Mouse (Mus musculus): ENCODE results near the gene Hs2st1. TPM values are rescaled to one million over a fixed set of nuclear protein-coding genes. Genes with fewer than 3 reads are reported as not detected.

The Hs2st1 gene
- polyA plus RNA-seq, 1 experiment from 2014 or later, result 12.1 TPM

DNA sequence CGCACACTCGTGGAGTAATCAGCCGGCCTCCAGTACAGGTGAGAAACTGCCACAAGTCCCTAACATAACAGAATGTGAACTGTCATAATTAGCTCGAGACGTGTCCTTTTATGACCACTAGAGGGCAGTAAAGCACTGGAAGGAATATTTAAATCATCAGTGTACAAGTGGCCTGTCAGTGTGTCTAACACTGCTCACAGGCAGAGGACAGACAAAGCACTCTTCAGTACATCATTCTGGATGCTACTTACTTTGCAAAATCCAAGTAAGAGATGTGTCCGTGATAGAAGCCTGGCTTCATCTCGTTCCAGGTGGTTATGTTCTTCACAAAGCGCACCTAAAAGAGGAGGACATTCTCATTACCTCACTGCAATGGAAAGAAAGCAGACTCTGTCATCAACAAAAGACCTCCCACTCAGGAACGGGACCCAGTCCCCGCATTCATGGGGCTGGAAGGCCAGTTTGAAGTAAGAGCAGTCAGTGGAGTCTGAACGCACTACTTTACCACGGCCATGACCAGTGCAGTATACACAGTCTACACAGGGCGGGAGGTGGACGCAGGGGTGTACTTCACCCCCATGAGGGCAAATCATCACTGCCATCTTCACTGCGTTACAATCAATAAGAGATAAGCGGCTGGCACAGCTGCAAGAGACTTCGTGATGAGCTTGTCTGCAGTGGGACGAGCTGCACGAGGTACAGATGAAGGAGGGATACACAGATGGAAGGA is 116.1 kb downstream of the Hs2st1 start:
- H3K9me3 ChIP-seq (ENCODE audit: control insufficient read depth, low read length), result no peaks in the 10 kb centered on the region
- no peaks in the 10 kb centered on the region for H3K27me3 ChIP-seq (replicated peaks; ENCODE audit: control insufficient read depth, insufficient read depth, low read length)
- no peaks in the 10 kb centered on the region for H3K36me3 ChIP-seq (ENCODE audit: control insufficient read depth, insufficient read depth, low read length)
- no peaks in the 10 kb centered on the region; the same call in 1 of the 2 replicates for H3K4me1 ChIP-seq (ENCODE audit: control insufficient read depth, insufficient read depth, low read depth, low read length)
- 58% methylated on average over 19 of the region's 19 CpGs for WGBS
- H3K4me2 ChIP-seq (ENCODE audit: low read length), result no peak overlapping the region
- H3K9ac ChIP-seq (ENCODE audit: low read depth, low read length), result peak overlapping the region; percentile 13; the same call in 1 of the 2 replicates
- H3K27ac ChIP-seq (ENCODE audit: low read depth, low read length), result no peak overlapping the region
- H3K4me3 ChIP-seq (ENCODE audit: low read length), result no peak overlapping the region
- ATAC-seq, result peak; percentile 86

DNA sequence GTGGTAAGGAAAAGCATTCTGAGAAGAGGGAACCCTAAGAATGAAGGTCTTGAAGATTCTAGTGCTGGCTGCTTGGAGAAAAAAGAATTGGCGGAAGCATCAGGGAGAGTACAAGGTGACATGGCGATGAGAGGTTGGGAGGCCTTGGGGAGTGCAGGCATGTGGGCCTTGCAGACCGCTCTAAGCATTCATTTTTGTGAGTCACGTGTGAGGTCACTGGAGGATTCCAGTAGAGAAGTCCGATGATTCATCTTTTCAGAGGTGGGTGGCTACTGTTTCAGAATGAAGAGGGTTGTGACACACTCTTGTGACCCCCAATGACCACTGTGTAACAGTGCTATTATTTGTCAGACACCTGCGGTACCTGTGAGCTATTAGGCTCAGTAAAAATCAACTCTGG is 121.0 kb downstream of the Hs2st1 start:
- H3K36me3 ChIP-seq (ENCODE audit: control insufficient read depth, insufficient read depth, low read length), result peaks cover 5% of the 10 kb centered on the region; the same call in 1 of the 2 replicates
- H3K9ac ChIP-seq (ENCODE audit: low read depth, low read length), result no peak overlapping the region
- H3K27me3 ChIP-seq (replicated peaks; ENCODE audit: control insufficient read depth, insufficient read depth, low read length), result no peaks in the 10 kb centered on the region
- H3K4me3 ChIP-seq (ENCODE audit: low read length), result no peak overlapping the region
- H3K27ac ChIP-seq (ENCODE audit: low read depth, low read length), result no peak overlapping the region
- 96% methylated on average over 6 of the region's 6 CpGs for WGBS
- ATAC-seq, result no peak
- H3K9me3 ChIP-seq (ENCODE audit: control insufficient read depth, low read length), result no peaks in the 10 kb centered on the region
- no peak overlapping the region for H3K4me2 ChIP-seq (ENCODE audit: low read length)
- no peaks in the 10 kb centered on the region; the same call in 1 of the 2 replicates for H3K4me1 ChIP-seq (ENCODE audit: control insufficient read depth, insufficient read depth, low read depth, low read length)

DNA sequence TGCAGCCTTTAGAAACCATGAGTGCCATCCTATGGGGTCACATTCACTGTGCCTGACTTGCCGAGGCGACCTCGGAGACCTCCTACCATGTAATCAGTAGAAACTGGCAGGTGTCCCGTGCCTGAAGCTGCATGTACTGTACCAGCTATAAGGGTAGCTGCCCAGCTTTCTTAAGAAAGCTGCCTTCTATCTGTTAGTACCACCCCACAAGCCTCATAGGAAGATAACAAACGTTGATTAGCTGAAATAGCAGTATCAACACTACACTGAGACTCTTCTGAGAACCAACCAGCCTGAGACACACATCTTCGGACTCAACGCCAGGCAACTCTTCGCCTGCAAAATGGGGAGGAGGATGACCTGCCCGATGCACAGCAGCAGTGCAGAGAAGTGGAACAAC is 122.1 kb downstream of the Hs2st1 start:
- no peak overlapping the region for H3K4me2 ChIP-seq (ENCODE audit: low read length)
- H3K9ac ChIP-seq (ENCODE audit: low read depth, low read length), result no peak overlapping the region
- no peak overlapping the region for H3K4me3 ChIP-seq (ENCODE audit: low read length)
- no peaks in the 10 kb centered on the region for H3K27me3 ChIP-seq (replicated peaks; ENCODE audit: control insufficient read depth, insufficient read depth, low read length)
- H3K9me3 ChIP-seq (ENCODE audit: control insufficient read depth, low read length), result no peaks in the 10 kb centered on the region
- H3K27ac ChIP-seq (ENCODE audit: low read depth, low read length), result no peak overlapping the region
- 90% methylated on average over 9 of the region's 9 CpGs for WGBS
- H3K4me1 ChIP-seq (ENCODE audit: control insufficient read depth, insufficient read depth, low read depth, low read length), result no peaks in the 10 kb centered on the region
- H3K36me3 ChIP-seq (ENCODE audit: control insufficient read depth, insufficient read depth, low read length), result peaks cover 5% of the 10 kb centered on the region; the same call in 1 of the 2 replicates
- ATAC-seq, result no peak

DNA sequence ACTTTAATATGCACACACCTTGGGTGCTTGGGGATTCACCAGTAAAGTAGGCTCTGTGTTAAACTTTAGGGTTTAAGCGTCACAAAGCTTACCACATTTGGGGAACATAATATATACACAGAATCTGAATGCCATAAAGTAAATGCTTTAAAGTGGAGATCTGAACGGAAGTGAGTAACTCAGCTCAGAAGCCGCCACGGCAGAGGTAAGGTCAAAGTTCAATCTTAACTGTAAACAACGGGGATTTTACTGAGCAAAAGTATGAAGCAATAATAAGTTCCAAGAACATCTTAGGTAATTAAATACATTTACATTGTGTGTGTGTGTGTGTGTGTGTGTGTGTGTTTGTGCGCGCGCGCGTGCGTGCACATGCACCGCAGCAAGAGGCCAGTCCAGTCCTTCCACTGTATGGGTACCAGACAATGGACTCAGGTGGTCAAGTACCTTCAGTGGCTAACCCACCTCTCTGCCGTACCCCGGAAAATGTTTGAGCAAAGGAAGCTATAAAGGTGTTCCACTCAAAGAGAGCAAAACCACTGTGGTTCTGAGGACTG is 123.8 kb downstream of the Hs2st1 start:
- H3K4me2 ChIP-seq (ENCODE audit: low read length), result no peak overlapping the region
- H3K9ac ChIP-seq (ENCODE audit: low read depth, low read length), result no peak overlapping the region
- WGBS, result 98% methylated on average over 14 of the region's 14 CpGs
- H3K27ac ChIP-seq (ENCODE audit: low read depth, low read length), result no peak overlapping the region
- no peaks in the 10 kb centered on the region for H3K27me3 ChIP-seq (replicated peaks; ENCODE audit: control insufficient read depth, insufficient read depth, low read length)
- ATAC-seq, result no peak
- H3K9me3 ChIP-seq (ENCODE audit: control insufficient read depth, low read length), result no peaks in the 10 kb centered on the region
- H3K36me3 ChIP-seq (ENCODE audit: control insufficient read depth, insufficient read depth, low read length), result peaks cover 5% of the 10 kb centered on the region; the same call in 1 of the 2 replicates
- H3K4me1 ChIP-seq (ENCODE audit: control insufficient read depth, insufficient read depth, low read depth, low read length), result no peaks in the 10 kb centered on the region
- H3K4me3 ChIP-seq (ENCODE audit: low read length), result no peak overlapping the region

DNA sequence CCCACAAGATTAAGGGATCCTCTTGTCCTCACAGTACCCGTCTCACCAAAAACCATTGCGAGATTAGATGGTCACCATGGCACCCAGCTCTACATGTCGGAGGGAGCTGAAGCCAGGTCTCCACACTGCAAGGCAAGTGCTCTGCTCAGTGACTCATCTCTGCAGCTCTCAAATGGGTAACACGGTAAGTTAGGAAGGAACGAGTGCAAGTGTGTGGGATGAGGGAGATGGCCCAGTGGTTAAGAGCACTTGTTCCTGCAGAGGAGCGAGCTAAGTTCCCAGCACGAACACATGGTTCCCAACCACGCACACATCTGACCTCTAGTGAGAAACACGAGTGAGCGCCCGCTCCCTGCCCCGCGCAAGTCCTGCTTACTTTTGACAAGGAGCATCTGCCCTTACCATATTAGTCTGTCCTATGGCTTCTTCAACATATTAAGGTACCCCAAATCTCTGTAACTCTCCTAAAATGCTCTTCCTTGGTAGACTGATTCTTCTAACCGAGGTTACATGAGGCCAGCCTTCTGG is 132.0 kb downstream of the Hs2st1 start:
- Histone ChIP-seq H3K27ac (ENCODE audit: low read depth, low read length) (no peak overlapping the region), H3K4me2 (ENCODE audit: low read length) (no peak overlapping the region), H3K4me3 (ENCODE audit: low read length) (no peak overlapping the region), H3K9me3 (ENCODE audit: control insufficient read depth, low read length) (no peaks in the 10 kb centered on the region), H3K27me3 (replicated peaks; ENCODE audit: control insufficient read depth, insufficient read depth, low read length) (no peaks in the 10 kb centered on the region), H3K36me3 (ENCODE audit: control insufficient read depth, insufficient read depth, low read length) (no peaks in the 10 kb centered on the region), H3K9ac (ENCODE audit: low read depth, low read length) (no peak overlapping the region), H3K4me1 (ENCODE audit: control insufficient read depth, insufficient read depth, low read depth, low read length) (no peaks in the 10 kb centered on the region)
- no peak for ATAC-seq
- WGBS, result 96% methylated on average over 14 of the region's 14 CpGs

DNA sequence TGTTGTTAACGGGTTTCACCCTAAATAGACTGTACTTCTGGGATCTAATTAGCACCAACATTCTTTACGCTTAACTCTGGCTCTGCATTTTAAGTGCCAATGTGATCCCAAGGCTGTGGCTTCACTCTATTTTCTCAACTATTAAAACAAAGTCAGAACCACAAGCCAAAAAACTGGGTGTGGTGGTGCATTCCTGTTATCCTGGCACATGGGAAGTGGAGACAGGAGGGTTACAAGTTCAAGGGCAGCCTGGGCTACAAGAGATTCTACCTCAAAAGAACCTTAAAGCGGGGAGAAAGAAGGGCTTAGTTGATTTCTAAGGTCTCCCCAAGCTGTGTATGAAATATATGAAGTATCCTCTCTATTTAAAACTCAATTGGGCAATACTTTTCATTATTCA is 133.9 kb downstream of the Hs2st1 start:
- WGBS, result 80% methylated on average over 3 of the region's 3 CpGs
- Histone ChIP-seq H3K9me3 (ENCODE audit: control insufficient read depth, low read length) (no peaks in the 10 kb centered on the region), H3K27me3 (replicated peaks; ENCODE audit: control insufficient read depth, insufficient read depth, low read length) (no peaks in the 10 kb centered on the region), H3K4me1 (ENCODE audit: control insufficient read depth, insufficient read depth, low read depth, low read length) (no peaks in the 10 kb centered on the region), H3K27ac (ENCODE audit: low read depth, low read length) (no peak overlapping the region), H3K4me2 (ENCODE audit: low read length) (no peak overlapping the region), H3K4me3 (ENCODE audit: low read length) (no peak overlapping the region), H3K9ac (ENCODE audit: low read depth, low read length) (no peak overlapping the region), H3K36me3 (ENCODE audit: control insufficient read depth, insufficient read depth, low read length) (no peaks in the 10 kb centered on the region)
- no peak for ATAC-seq

DNA sequence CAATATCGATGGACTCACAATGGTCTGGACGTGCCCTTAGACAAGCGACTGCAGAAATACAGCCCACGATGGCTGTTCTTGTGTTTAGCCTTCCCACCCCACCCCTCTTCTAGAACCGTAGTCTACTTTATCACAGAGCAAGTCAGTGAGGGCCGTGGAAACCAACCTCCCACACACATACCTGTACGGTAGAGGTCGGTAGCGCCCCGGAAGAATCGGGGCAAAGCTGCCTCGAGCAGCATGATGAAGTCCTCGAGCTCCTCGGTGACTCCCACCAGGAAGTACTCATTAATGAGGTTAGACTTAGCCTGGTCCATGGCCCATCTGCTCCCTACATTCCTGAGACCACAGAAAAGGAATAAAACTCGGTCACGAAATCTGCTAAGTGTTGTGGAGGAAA is 134.7 kb downstream of the Hs2st1 start:
- 93% methylated on average over 16 of the region's 16 CpGs for WGBS
- Histone ChIP-seq H3K9me3 (ENCODE audit: control insufficient read depth, low read length) (no peaks in the 10 kb centered on the region), H3K36me3 (ENCODE audit: control insufficient read depth, insufficient read depth, low read length) (no peaks in the 10 kb centered on the region), H3K4me1 (ENCODE audit: control insufficient read depth, insufficient read depth, low read depth, low read length) (no peaks in the 10 kb centered on the region), H3K4me3 (ENCODE audit: low read length) (no peak overlapping the region), H3K4me2 (ENCODE audit: low read length) (no peak overlapping the region), H3K9ac (ENCODE audit: low read depth, low read length) (no peak overlapping the region), H3K27ac (ENCODE audit: low read depth, low read length) (no peak overlapping the region), H3K27me3 (replicated peaks; ENCODE audit: control insufficient read depth, insufficient read depth, low read length) (no peaks in the 10 kb centered on the region)
- ATAC-seq, result no peak

DNA sequence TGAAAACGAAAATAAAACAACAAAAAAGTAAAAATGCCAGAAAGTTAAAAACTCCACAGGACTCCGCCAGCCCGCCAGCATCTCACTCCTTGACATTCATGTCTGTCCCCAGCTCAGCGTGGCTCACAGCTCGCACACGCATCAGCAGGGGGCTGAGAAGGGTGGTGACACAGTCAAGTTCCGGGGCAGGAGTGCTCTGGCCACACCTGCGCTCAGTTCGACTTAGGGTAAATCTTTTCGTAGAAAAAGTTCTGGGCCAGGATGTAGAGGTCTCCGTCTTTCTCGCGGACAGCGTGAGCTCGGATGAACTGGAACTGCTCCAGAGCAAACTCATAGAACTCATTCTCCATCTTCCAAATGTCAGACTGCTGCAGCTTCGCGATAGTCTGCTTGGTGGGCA is 135.7 kb downstream of the Hs2st1 start:
- Histone ChIP-seq H3K9me3 (ENCODE audit: control insufficient read depth, low read length) (no peaks in the 10 kb centered on the region), H3K9ac (ENCODE audit: low read depth, low read length) (no peak overlapping the region), H3K4me3 (ENCODE audit: low read length) (no peak overlapping the region), H3K36me3 (ENCODE audit: control insufficient read depth, insufficient read depth, low read length) (no peaks in the 10 kb centered on the region), H3K27ac (ENCODE audit: low read depth, low read length) (no peak overlapping the region), H3K4me1 (ENCODE audit: control insufficient read depth, insufficient read depth, low read depth, low read length) (no peaks in the 10 kb centered on the region), H3K4me2 (ENCODE audit: low read length) (no peak overlapping the region), H3K27me3 (replicated peaks; ENCODE audit: control insufficient read depth, insufficient read depth, low read length) (no peaks in the 10 kb centered on the region)
- WGBS, result 90% methylated on average over 17 of the region's 17 CpGs
- no peak for ATAC-seq

DNA sequence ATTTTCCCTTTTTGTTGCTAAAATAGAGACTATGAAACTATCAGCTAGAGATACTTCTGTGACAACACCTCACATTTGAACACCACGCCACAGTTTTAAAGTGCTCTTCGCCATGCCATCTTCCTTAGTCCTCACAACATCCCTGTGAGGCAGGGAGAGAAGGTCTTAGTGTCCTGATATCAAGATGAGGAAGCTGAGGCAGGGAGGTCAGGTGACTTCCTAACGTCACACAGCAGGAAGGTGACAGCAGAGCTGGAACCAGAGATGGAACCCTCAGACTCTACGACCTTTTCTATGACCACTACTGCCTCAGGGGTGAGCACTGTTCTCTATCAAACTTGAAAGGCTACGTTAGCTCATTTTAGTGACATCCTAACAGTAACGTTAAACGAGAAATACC is 136.9 kb downstream of the Hs2st1 start:
- H3K9me3 ChIP-seq (ENCODE audit: control insufficient read depth, low read length), result no peaks in the 10 kb centered on the region
- no peaks in the 10 kb centered on the region for H3K4me1 ChIP-seq (ENCODE audit: control insufficient read depth, insufficient read depth, low read depth, low read length)
- no peak overlapping the region for H3K27ac ChIP-seq (ENCODE audit: low read depth, low read length)
- H3K27me3 ChIP-seq (replicated peaks; ENCODE audit: control insufficient read depth, insufficient read depth, low read length), result no peaks in the 10 kb centered on the region
- 92% methylated on average over 7 of the region's 7 CpGs for whole genome bisulfite sequencing
- no peaks in the 10 kb centered on the region for H3K36me3 ChIP-seq (ENCODE audit: control insufficient read depth, insufficient read depth, low read length)
- no peak overlapping the region for H3K4me3 ChIP-seq (ENCODE audit: low read length)
- H3K9ac ChIP-seq (ENCODE audit: low read depth, low read length), result no peak overlapping the region
- ATAC-seq, result no peak
- H3K4me2 ChIP-seq (ENCODE audit: low read length), result no peak overlapping the region
